Mouse (Mus musculus): ENCODE results near the gene Cmah.

Gene Cmah

DNA sequence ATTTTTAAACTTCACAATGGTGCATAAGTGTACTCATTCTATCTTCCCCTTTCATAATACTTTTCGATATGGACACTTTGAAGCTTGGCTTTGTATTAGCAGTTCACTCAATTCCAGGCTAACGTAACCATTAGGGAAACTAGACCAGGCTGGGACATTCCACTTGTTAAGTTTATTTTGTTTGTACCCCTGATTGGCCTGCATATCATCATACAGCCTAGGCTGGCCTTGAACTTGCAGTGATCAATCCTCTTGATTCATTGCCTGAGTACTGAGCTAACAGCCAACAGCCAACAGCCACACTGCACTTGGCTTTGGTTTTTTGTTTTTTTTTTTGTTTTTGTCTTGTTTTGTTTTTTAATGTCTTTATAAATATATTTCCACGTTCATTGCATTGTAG is 157.6 kb downstream of the Cmah start:
- no peak for DNase-seq (ENCODE audit: low spot score)

GRCm38 (mm10) chr13:24485964-24486363 is 158.8 kb downstream of the Cmah start:
- DNase-seq (ENCODE audit: low spot score), result no peak

GRCm38 (mm10) chr13:24486403-24486802 is 159.2 kb downstream of the Cmah start:
- no peak for DNase-seq (ENCODE audit: low spot score)

DNA sequence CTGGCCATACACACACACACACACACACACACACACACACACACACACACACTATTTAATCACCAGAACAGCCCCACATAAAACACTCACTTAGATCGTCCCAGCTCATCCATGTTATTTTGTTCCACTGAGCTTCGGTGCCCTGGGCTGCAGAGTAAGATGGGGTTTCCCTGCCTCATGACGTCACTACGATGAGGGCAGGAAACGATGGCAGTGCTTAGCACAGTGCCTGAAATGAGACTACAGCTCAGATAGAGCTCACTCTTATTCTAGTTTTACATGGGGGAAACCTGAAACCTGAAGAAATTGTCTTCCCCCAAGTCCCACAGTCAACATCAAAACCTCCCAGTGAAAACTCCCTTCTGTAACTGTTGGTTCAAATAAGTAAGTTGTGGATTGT is 159.9 kb downstream of the Cmah start:
- DNase-seq (ENCODE audit: low spot score), result no peak

- DNase-seq (ENCODE audit: low spot score), result no peak
Observed at GRCm38 (mm10) chr13:24487546-24487945, 160.3 kb downstream of the Cmah start.

DNA sequence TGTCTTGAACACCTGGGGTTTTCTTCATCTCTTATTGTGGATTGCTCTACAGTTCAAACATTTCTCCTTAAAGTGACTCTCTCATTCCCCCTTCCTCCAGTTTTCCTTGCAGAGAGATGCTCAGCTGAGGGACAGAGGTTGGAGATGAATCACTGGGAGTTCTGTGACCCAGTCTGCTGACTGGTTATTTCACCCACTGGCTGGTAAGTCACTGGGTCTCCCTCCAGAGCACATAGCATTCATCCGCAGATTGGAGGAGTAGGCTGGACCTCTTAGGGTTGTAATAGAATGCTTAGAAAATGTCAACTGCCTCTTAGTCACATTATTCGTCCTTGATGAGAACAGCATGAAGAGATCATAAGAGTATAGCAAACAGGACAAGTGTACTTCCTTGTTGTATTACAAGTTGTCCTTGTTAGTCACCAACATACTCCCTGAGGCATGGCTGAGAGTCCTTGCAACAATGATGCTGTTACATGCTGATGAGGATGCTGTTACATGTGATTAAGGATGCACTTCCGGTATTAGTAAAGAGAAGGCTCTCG is 161.4 kb downstream of the Cmah start:
- DNase-seq (ENCODE audit: low spot score), result no peak

DNA sequence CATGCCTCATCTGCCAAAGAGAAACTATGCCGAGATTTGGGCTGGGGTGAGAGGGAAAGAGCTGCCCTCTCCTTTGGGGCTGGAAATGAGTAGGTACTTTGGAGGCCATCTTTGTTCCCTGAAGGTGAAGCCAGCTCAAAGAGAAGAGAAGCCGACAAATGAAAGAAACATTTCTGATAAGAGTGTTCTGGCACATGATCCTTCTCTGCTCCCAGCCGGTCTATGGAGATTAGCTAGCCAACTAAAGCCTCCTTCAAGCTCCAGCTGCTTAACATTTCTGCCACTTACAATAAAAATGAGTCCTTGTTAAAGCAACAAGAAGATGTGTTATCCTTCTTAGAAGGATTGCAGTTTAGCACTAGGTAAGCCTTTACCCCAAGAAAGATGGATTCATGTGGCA is 162.3 kb downstream of the Cmah start:
- no peak for DNase-seq (ENCODE audit: low spot score)

DNA sequence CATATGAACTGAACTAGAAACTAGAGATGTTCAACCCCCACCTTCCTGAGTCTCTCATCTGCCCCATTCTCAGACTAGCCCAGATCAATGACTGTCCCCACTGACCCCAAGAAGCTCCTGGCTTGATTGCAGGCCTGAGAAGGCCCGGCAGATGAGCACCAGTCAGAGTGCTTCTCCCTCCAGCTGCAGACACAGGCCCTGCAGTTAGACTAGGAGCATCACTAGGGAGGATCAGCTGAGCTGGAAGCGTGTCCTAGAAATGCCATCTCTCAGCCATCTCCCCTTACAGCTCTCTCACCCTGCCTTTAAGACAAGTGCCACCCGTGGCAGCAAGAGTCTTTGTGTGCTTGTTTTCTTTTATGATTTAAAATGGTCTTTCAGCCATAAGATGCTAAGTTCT is 162.8 kb downstream of the Cmah start:
- no peak for DNase-seq (ENCODE audit: low spot score)

GRCm38 (mm10) chr13:24491101-24491500 is 163.9 kb downstream of the Cmah start:
- DNase-seq (ENCODE audit: low spot score), result no peak

DNA sequence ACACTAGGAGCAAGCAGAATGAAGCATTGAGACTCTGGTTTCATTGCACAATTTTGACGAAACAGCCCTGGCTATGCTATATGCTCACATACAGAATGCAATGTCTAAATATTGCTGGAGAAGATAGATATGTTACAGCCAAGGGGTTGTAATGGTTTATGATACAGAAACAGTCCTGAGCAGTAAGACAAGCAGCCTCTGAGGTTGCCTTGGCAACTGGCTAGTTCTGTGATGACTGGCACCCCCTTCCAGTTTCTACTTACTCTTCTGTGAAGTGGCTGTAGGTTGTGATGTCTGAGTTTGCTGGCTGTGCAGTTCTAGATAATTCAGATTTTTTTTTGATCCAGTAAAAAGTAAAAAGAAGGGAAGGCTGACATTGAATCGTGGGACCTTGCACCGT is 166.6 kb downstream of the Cmah start:
- DNase-seq (ENCODE audit: low spot score), result no peak

- no peak for DNase-seq (ENCODE audit: low spot score)
Observed at GRCm38 (mm10) chr13:24496353-24496752, 169.1 kb downstream of the Cmah start.

- DNase-seq (ENCODE audit: low spot score), result no peak
Observed at GRCm38 (mm10) chr13:24497001-24497400, 169.8 kb downstream of the Cmah start.

GRCm38 (mm10) chr13:24498342-24498741 is 171.1 kb downstream of the Cmah start:
- no peak for DNase-seq (ENCODE audit: low spot score)

DNA sequence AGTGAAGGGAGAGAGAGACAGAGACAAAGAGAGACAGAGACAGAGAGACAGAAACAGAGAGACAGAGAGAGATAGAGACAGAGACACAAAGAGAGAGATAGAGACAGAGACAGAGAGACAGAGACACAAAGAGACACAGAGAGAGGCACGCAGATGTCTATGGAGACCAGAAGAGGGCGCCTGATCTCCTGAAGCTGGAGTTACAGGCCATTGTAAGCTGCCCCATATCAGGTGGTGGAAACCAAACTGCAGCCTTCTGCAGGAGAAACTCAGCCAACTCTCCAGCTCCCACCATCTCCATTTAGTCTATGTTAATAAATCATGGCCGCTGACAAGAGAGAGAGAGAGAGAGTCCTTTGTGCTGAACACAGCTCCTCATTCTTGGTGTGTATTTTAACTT is 172.3 kb downstream of the Cmah start:
- DNase-seq (ENCODE audit: low spot score), result no peak

DNA sequence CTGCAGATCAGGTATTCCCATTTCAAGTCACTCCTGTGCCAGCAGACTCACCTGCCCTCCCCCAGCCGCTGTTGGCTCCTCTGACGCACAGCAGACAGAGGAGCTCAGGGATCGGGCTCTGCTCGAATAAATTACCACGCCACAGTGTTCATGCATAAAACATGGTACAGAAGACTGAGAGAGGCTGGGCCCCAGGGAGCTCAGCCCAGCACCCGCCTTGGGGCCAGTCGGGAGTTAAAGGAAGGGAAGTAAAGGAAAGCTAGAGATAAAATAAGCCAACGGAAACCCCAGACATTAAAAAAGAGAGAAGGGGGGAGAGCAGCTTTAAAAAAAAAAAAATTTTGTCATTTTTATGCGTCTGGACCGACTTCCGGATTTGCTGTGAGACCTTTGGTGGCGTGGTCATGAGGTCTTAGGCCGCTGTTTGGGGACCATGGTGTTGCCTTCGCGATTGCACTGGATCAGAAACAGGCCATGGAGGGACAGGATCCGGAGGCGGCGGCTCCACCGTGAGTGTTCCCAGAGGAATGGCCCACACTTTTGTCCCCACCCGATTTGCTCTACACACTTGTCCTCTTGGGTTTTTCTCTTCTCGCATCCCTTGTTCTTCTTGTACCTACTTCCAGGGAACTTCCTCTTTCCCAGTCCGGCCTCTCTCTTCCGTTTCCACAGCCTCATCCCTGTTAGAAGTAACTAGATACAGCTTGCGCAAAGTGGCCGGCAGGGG is 174.1 kb downstream of the Cmah start:
- no peak for DNase-seq (ENCODE audit: low spot score)

GRCm38 (mm10) chr13:24501919-24502318 is 174.7 kb downstream of the Cmah start:
- DNase-seq (ENCODE audit: low spot score), result no peak

DNA sequence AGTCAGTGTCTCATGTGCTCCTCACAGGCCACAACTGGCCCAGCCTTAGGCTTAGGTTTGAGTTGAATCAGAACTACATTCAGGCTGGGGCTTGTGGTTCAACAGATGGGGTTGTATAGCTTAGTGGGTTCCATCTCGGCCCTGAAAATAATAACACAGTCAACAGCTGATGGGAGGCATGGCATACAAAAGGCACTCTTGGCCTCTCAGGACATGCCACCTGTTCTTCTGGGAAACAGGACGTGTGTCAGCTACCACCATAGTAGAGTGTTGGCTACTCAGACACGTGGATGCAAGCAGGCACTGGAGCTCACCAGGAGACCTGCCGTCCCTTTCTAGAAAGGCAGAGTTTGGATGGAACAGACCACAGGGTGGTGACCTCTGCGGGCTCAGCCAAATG is 178.6 kb downstream of the Cmah start:
- DNase-seq (ENCODE audit: low spot score), result no peak

GRCm38 (mm10) chr13:24507156-24507555 is 180.0 kb downstream of the Cmah start:
- no peak for DNase-seq (ENCODE audit: low spot score)

- DNase-seq (ENCODE audit: low spot score), result no peak
Observed at GRCm38 (mm10) chr13:24508917-24509316, 181.7 kb downstream of the Cmah start.

GRCm38 (mm10) chr13:24511367-24511766 is 184.2 kb downstream of the Cmah start:
- DNase-seq (ENCODE audit: low spot score), result no peak

GRCm38 (mm10) chr13:24511932-24512520 is 184.8 kb downstream of the Cmah start:
- no peak for DNase-seq (ENCODE audit: low spot score)

- no peak for DNase-seq (ENCODE audit: low spot score)
Observed at GRCm38 (mm10) chr13:24513717-24514116, 186.5 kb downstream of the Cmah start.

- DNase-seq (ENCODE audit: low spot score), result no peak
Observed at GRCm38 (mm10) chr13:24515101-24515675, 188.0 kb downstream of the Cmah start.
